Mouse (Mus musculus) heart, postnatal 36 days (tissue): ENCODE results near the gene Prrc2a. TPM values are rescaled to one million over a fixed set of nuclear protein-coding genes. Genes with fewer than 3 reads are reported as not detected.

Experiments
- DNase-seq, 2 experiments: peaks; one replicate each; pipeline ENCODE4 v3.0.0; 2021 to 2022
- intact Hi-C: fragments of 180-260 bp; cut with DNase I; formaldehyde crosslinking; loops from one replicate; pipeline ENCODE4 v1.15.1; 2025
- total RNA-seq, 2 experiments: library from RNA; stranded (reverse); gene quantifications; 2 replicates each; pipeline ENCODE4 v1.2.3; 2021

The Prrc2a gene
- total RNA-seq = 100 to 1,000 TPM; 122 to 127 TPM

DNA sequence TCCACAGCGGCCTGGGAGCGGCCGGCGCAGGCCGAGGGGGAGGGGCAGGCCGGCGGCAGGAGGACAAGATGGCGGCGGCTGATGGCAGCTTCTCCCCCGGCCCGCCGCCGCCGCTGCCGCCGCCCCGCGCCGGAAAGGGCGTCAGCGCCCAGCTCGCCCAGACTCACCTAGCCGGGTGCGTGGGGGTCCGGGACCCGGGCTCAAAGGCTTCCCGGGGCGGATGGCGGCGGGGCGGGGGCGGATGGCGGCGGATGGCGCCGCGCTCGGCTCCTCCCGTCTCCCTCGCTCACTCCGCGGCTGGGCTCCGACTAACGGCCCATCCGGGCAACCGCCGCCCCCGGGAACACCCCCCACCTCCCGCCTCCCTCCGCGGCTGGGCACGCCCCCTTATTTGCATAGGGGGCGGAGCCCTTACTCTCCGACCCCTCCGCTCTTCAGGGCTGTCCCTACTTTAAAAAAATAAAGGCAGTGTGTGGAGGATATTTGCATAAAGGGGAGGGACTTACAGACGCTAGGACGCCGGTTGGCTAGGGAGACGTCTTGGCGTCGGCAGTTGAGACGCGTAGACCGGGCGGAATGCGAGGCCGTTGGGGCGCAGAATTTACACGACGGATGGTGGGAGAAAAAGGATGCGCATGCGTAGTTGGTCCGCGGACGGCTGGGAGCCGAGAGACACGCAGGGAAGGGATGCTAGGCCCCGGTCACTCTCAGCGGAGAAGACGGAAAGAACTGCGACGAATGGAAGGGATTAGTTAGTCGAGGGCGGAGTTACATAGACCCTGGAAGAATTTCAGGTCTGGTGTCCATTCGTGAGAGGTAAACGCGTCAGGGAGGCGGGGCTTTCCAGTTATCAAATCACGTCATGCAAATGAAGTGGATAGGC lies at the start of gene Prrc2a:
Prrc2a (minus strand) TSS at position 330 of the 883 bp plus-strand sequence.
- intact Hi-C loops = loop anchor here (5.0 kb wide), 1 partner anchor 38 kb away; the partner anchor contains the start of gene D17H6S53E
- peak; percentile 95 to 98 for DNase-seq

- intact Hi-C loops = no loop called here
- DNase-seq = no peak
Measured at GRCm38 (mm10) chr17:35213071-35213470, 48.4 kb upstream of the Prrc2a start.

- intact Hi-C loops = no loop called here
- no peak for DNase-seq
Measured at GRCm38 (mm10) chr17:35210593-35210992, 45.9 kb upstream of the Prrc2a start.

DNA sequence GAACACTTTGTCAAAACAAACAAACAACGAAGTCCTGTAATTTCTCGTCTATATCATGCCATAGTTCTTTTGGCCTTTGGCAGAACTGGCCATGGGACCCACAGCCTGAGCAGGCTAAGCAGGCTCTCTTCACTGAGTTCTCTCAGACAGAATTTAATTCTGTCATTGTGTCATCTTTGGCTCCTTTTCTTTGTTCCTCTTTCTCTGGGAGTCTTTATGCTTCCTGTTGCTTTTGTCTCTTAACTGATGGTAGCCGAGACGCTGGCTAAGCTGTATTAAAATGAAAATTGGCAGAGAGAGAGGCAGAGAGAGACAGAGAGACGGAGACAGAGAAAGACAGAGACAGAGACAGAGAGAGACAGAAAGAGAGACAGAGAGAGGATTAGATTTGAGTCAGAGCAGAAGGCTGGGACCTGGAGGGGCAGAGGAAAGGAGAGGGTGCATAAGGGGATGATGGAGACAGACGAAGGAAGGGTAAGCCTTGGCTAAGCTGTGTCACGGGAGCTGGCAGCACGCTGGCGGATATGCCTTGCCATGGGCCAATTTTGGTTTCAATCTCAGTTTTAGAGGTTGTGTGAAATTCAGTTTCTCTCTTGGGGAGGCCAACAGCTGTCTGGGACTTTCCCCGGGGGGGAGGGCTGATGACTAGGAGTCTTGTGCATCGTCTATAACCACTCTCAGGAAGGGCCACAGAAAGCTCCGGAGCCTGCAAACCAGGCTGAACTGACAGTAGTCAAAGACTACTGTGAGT lies 45.3 kb upstream of the Prrc2a start:
- peak in 1 of 2 experiments; percentile 28 for DNase-seq
- intact Hi-C loops = no loop called here

- DNase-seq = no peak
- intact Hi-C loops = no loop called here
Measured at GRCm38 (mm10) chr17:35205380-35205769, 40.7 kb upstream of the Prrc2a start.

DNA sequence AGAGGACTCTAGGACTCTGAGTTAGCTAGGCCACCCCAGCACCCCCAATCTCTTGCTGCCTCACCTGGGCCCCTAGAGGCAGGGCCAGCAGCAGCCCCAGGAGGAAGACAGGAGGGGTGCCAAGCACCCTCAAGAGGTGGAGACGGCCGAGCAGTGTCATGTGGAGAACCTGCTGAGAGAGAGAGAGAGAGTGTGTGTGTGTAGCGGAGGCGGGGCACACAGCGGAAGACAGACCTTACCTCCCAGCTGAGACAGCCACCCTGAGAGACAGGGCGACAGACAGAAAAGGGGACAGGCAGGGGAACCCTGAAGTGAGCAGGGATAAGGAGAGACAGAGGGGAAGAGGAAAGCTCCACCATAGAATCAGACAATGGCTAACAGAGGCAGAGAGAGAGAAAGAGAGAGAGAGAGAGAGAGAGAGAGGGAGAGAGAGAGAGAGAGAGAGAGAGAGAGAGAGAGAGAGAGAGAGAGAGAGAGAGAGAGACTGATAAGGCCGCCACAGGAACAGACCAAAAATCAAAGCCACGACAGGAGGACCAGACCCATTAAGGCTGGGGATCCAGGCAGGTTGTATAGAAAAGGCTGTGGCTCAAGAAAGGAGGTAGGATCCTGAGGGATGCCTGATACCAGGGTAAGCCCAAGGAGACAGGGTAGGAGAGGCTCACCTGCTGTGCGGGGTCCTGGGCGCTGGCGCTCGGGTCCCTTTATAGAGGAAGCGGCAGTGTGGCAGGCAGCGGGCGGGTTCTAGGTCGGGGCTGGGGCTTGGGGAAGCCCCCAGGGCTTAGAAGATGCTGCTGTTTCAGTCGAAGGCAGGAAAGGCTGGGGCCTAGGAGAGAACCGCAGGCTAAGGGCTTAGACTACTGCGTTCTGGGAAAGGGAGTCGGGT lies 40.0 kb upstream of the Prrc2a start, which contains the start of gene Lta:
Lta (minus strand) TSS at position 858 of the 886 bp plus-strand sequence.
- intact Hi-C loops = no loop called here
- no peak for DNase-seq

DNA sequence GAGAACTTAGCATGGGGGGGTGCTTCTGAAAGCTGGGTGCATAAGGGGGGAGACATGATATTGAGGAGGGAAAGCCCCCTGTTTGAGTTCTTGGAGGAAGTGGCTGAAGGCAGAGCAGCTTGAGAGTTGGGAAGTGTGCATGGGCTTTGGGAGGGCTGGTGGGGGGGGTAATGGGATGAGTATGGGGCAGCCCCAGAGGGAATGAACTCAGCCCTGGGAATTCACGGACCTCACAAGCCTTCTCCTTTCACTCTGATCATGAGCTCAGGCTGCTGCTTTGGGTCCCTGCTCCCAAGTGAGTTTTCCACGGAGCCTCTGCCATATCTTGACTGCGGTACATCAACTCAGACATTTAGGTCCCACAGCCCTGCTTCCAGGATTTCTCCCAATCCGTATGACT lies 37.7 kb upstream of the Prrc2a start:
- no peak for DNase-seq
- intact Hi-C loops = no loop called here

- intact Hi-C loops = loop anchor here (2.0 kb wide), 1 partner anchor 19 kb away; the partner anchor contains the start of gene Gm16181
- peak; percentile 67 to 75 for DNase-seq
Measured at GRCm38 (mm10) chr17:35201787-35202186, 37.1 kb upstream of the Prrc2a start, which contains the start of gene Tnf. Gene Tnf (minus strand): TSS chr17:35202007.

- no peak for DNase-seq
- intact Hi-C loops = loop anchor here (2.0 kb wide), 1 partner anchor 20 kb away; the partner anchor contains the start of gene Gm16181
Measured at GRCm38 (mm10) chr17:35201128-35201527, 36.4 kb upstream of the Prrc2a start.

DNA sequence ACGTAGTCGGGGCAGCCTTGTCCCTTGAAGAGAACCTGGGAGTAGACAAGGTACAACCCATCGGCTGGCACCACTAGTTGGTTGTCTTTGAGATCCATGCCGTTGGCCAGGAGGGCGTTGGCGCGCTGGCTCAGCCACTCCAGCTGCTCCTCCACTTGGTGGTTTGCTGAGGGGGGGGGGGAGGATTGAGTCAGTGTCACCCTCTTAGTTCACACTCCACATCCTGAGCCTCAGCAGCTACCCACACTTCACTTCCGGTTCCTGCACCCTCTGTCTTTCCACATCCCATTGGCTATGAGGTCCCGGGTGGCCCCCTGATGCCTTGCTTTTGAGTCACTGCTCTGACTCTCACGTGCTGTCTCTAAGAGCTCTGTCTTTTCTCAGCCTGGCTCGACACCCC lies 35.7 kb upstream of the Prrc2a start:
- intact Hi-C loops = loop anchor here (2.0 kb wide), 1 partner anchor 20 kb away; the partner anchor contains the start of gene Gm16181
- no peak for DNase-seq

DNA sequence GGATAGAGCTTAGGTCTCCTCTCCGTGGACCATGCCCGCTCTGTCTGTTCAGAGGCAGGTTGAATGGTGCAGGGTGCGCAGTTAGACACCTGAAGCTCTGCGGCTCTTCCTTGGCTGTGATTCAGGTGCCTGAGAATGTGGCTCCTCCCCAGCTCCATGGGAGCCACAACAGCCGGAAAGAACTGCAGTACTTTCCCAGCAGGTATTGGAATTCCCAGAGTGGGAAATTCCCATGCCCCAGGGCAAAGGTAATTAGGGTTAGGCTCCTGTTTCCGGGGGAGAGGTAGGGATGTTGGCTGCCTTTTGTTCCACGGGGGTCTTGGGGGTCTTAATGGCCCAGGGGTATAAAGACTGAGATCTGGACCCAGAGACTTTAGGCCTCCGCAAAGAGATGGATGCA lies 34.2 kb upstream of the Prrc2a start:
- DNase-seq = no peak
- intact Hi-C loops = no loop called here

DNA sequence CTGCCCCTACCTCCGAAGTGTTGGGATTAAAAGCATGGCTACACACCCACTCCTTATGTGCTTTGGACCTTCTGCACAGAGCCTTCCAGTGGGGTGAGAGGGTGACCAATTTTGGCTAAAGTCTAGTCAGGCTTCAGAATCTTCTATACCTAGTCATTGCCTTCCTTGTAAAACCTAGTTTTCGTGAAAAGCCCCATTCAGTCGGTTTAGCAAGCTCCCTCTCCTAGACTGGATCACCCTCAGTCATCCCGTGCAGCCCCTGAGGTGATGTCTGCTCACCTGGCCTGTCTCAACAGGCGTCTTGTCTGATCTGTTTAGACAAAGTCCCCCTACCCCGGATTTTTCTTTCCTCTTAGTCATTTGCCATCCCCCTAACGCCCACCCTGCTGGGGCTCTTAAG lies 33.3 kb upstream of the Prrc2a start:
- no peak for DNase-seq
- intact Hi-C loops = no loop called here

GRCm38 (mm10) chr17:35197126-35197525 lies 32.4 kb upstream of the Prrc2a start:
- intact Hi-C loops = loop anchor here (2.0 kb wide), 1 partner anchor 32 kb away; no protein-coding TSS in a partner anchor
- DNase-seq = no peak

DNA sequence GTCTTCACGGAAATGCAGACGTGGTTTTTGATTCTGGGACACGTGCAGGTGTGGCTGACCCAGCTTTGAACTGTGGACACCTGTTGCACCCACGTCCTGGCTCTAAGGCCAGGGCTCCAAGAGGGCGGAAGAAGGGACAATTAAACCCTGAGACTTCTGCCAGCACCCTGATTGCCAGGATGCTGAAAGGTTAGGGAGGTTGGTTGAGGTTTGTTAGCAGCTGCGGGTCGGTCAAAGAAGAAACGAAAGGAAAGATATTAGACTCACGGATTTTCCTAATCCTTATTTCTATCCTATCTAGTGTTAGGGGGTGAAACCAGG lies 31.6 kb upstream of the Prrc2a start:
- intact Hi-C loops = loop anchor here (2.0 kb wide), 1 partner anchor 33 kb away; no protein-coding TSS in a partner anchor
- no peak for DNase-seq

DNA sequence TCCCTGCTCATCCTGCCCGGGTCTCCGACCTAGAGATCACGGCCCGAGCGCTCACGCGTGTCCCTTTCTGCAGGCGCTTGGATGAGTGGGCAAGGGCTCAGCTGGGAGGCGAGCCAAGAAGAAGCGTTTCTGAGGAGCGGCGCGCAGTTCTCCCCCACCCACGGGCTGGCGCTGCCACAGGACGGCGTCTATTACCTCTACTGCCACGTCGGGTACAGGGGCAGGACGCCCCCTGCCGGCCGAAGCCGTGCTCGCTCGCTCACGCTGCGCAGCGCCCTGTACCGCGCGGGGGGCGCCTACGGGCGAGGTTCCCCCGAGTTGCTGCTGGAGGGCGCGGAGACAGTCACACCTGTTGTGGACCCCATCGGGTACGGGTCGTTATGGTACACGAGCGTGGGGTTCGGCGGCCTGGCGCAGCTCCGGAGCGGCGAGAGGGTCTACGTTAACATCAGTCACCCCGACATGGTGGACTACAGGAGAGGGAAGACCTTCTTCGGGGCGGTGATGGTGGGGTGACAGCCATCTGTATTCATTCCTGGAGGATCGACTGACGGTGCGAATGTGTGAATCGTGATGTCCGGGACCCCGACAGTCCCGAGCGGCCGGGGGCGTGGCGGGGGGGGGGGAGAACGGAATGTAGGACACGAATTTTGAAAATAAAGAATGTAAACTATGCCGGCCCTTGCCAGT lies 31.1 kb upstream of the Prrc2a start:
- peak; percentile 87 to 88 for DNase-seq

GRCm38 (mm10) chr17:35194844-35195630 lies 30.3 kb upstream of the Prrc2a start:
- no peak for DNase-seq
- intact Hi-C loops = loop anchor here (1.0 kb wide), 1 partner anchor 17 kb away; no protein-coding TSS in a partner anchor

More for the DNA sequence above, 31.1 kb upstream of the Prrc2a start:
- intact Hi-C loops = loop anchor here (1.0 to 2.0 kb wide), 2 partner anchors 17 to 33 kb away; no protein-coding TSS in a partner anchor

GRCm38 (mm10) chr17:35193881-35194843 lies 29.5 kb upstream of the Prrc2a start, which contains the start of gene Ltb:
Gene Ltb (plus strand): TSS chr17:35194439.
- no peak for DNase-seq
- intact Hi-C loops = no loop called here
